Mouse (Mus musculus) cerebellum, adult 11 months (tissue): Measurements from ENCODE around the gene Olfr314.
"Not testable (repeated sequence)": the region's sequence is repeated elsewhere in the genome, so short reads cannot be mapped to it uniquely, and the experiment has no call there.

Experiments used
- DNase-seq: peaks from one replicate; pipeline ENCODE4 v3.0.0; 2022

The Olfr314 gene

DNA sequence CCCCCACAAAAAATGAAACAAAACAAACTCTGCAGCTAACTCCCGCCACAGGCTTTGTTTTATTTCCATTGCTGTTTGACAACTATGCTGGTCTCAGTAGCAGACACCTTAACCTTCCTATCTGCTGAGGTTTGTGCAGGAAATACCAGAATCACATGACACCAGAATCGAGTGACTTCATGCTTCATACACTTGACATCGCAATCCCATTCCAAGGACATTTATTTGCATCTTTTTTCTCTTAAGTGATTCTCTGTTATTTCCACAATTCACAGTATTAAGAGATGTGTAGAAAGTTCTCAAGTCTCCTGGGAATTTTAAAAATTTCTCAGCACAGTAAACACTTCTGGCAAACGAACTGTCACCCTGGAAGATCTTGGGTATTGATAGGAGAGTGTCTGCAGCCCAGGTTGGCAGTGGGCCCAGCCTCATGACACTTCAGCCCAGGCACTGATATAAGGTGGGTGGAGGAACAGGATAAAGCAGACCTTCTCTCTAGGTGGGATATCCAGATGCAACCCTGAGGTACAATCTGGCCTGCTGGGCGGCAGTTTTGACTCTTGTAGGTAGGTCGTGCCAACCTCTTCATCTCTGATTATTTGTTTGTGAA, at the start of gene Olfr314:
Olfr314 (plus strand) TSS at position 473 of the 610 bp plus-strand sequence.
- no peak for DNase-seq

GRCm38 (mm10) chr11:58733372-58733771, 49.4 kb upstream of the Olfr314 start:
- no peak for DNase-seq

GRCm38 (mm10) chr11:58738792-58739262, 43.9 kb upstream of the Olfr314 start, which contains the start of gene Olfr317:
Gene Olfr317, minus strand, starts transcription at chr11:58739212.
- DNase-seq, result no peak

GRCm38 (mm10) chr11:58751096-58751495, 31.7 kb upstream of the Olfr314 start:
- not testable (repeated sequence) for DNase-seq

DNA sequence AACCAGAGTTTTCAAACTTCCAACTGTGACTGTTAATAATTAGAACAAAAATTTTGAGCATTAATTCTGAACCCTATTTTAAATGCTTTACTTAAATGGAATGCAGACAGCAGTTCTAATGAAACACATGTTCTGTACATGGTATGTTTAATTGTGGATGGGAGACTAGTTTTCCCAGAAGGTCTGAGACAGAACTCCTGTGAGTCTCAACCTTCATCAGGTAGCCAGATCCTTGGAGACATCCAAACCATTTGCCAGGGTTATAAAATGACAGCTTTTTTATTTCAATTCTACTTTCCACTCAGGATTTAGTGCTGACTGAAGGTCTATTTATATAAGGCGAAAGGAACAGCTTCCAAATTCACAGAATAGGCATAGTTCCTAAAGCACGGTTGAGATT, 30.3 kb upstream of the Olfr314 start, which contains the start of gene Olfr316:
Olfr316 (plus strand) TSS at position 301 of the 400 bp plus-strand sequence.
- no peak for DNase-seq

- DNase-seq, result no peak
Measured at GRCm38 (mm10) chr11:58772888-58773287, 9.9 kb upstream of the Olfr314 start, which contains the start of gene Olfr315. Gene Olfr315, plus strand, starts transcription at chr11:58773188.

DNA sequence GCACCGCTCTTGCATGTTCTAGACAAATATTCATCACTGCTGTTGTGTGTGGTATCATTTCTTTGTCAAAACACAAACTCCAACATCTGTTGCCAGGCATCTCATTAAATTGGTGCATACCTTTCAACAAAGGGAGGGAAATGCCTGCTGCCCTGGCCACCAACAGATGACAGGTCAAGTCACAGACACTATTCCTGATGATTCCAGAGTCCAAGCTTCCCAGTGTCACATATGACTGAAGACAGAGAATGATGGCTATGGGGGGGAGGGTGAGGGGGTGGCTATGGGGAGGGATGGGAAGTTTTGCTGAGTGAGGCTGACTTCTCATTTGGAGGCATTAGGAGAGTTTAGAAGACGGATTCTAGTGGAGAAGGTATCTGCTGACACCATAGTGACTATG, 1.4 kb downstream of the Olfr314 start:
- no peak for DNase-seq

DNA sequence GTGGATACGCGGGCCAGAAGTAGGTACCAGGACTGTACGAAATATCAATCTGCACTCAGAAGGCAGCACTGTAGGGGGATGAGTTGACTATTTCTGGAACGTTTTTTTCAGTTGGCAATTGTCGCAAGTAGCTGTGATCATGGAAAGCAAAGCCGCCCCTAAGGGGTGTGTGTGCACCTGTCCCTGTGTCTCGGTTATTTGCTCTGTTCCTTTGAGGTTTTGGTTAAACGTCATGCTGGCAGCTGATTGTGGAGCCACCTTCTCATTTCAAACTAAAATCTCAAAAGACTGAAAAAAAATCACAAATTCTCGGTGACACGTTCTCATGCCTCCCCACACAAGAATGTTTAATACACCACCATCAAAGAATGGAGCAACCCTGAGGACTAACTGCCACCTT, 4.9 kb downstream of the Olfr314 start:
- no peak for DNase-seq

DNA sequence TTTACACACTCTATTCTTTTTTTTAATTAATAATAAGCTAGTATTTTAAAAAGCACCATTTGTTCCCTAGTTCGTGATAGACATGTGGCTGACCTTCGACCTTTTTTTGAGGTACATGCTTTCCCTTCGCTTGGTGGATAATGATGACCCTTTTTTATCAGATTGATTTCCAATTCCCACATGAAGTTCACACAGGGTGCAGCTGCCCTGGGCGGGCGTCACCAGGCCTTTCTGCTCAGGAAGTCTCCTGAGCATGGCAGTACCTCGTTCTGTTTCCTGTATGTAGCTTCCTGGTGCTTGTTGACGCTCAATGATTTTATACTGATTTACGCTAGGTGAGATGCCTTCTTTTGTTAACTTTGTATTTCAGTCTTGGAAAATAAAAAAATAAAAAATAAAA, 5.6 kb downstream of the Olfr314 start:
- DNase-seq, result no peak

- DNase-seq, result no peak
Measured at GRCm38 (mm10) chr11:58789532-58789931, 6.8 kb downstream of the Olfr314 start.

DNA sequence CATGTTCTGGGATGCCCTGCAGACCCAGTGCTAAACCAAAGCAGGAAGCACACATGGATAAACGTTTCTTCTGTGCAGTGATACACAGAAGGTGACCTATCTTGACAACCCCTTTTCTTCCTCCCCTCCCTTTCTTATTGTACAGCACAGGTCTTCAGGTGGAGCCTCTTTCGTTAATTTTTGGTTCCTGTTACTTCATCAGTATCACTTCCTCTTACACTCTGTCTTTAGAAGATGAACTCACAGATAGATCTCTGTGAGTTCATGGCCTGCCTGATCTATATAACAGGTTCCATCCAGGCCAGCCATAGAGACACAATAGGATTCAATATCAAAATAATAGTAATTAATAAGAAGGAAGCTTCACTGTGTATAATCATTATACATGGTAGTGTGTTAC, 7.3 kb downstream of the Olfr314 start:
- DNase-seq, result no peak

DNA sequence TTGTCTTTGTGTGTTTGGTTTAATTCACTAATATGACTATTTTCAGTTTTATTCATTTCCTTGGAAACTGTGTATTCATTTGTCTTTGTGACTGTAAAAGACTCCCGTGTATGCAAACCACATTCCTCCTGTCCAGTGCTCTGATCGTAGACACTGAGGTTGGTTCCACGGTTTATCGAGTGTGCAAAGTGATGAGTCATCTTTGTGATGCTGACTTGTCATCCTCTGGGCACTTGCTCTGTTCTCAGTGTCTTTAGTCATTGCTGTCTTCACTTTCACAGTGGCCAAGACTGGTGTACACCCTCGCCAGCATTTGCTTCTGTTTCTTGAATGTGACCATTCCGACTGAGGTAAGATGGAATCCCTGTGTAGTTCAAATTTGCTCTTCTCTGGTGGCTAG, 7.9 kb downstream of the Olfr314 start:
- DNase-seq, result no peak

GRCm38 (mm10) chr11:58795856-58796255, 13.1 kb downstream of the Olfr314 start:
- no peak for DNase-seq

DNA sequence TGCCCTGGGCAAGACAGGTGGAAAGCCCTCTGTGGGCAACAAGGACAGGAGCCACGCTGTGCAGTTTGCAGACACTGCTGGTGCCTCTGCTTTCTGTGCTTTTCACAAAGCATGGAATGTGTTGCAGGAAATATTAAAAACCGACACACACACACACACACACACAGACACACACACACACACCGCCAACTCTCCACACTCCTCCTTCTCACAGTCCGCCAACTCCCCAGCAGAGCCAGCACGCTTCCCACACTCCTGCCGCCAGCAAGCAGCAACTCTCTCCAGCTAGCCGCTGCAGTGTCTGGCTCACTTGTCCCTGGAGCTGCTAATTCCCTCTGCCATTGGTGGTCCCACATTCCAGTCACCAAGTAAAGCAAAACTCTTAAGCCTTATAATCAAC, 14.1 kb downstream of the Olfr314 start:
- DNase-seq, result no peak

DNA sequence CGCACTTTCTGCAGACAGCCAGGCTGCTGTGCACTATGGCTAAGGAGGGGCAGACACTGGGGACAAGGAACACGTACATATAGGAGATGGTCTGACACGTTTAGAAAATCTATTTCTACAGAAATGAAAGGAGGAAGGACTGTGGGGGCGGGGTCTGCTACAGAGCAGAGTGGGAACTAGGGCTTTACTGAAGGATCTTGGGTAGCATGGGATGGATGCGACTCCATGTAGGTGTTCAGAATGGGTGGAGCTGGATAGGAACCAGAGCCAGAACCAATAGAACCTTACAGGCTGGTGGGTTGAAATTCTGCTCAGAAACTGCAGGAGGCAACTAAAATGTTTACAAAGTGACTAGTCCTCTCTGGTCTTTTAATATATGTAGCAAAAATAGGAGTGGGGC, 17.0 kb downstream of the Olfr314 start:
- no peak for DNase-seq

DNA sequence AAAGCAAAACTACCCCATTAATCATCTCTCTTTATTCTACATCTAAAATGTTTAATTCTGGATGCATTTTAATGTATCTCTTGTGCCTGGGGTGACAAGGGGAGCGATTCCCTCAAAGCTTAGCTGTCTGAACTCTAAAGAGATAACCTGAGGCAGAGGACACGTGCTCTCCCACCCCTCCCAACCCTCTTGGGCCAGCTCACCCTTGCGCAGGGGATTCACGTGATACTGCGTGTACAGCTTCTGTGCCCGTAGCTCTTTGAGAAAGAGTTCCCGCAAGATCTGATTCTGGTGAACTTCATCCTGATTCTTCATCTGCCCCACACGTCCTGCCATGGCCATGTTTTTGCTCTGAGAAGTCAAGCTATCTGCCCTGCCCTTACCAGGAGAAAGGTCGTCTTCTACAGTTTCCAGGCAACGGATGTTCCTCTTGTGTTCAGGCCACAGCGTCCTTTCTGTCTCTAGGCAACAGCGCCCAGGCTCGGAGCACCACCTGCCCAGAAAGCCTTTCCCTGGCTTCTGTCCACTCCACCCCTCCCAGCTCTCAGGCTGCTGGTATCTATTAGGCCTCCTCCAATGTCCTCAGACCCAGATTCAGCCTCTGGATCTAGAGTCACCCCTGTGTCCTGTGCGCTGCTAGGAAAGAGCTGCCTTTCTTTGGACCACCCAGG, 18.9 kb downstream of the Olfr314 start, which contains the start of gene Fam183b:
Fam183b (minus strand) TSS at position 403 of the 671 bp plus-strand sequence.
- peak; percentile 4 for DNase-seq

DNA sequence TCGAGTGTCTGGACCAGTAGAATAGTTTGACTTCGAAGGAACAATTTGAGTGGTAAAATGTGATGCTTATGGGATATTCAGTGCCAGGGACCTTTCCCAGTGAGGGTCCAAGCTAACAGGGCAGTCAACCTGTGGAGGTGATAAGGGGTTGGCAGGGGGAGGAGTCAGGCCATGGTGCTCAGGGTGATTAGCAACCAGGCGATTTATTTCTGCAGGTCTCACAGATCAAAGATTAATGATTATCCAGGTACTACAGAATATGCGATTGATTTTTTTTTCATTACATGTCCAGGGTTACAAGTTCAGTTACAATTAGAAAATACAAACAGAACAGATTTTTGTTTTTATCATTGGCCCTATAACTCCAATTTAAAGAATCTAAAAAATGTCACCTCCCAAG, 21.1 kb downstream of the Olfr314 start:
- no peak for DNase-seq

GRCm38 (mm10) chr11:58804393-58804792, 21.6 kb downstream of the Olfr314 start:
- no peak for DNase-seq

DNA sequence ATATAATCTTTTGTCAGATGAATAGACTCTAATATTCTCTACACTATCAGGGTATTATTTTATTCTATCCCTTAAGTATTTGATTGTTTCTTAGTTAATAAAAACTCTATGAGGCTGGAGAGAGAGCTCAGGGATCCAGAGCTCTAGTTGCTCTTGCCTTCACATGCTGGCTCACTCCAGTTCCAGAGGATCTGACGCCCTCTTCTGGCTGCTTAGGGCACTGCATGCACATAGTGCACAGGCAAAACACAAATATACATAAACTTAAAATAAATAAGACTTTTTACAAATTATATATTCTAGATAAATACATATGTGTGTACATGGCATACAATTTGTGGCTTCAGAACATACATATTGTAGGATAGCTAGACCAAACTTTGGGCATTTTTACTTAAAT, 29.2 kb downstream of the Olfr314 start:
- no peak for DNase-seq

GRCm38 (mm10) chr11:58814700-58815099, 31.9 kb downstream of the Olfr314 start, which contains the start of gene Olfr313:
Gene Olfr313, plus strand, starts transcription at chr11:58815000.
- DNase-seq, result not testable (repeated sequence)

GRCm38 (mm10) chr11:58815676-58816075, 32.9 kb downstream of the Olfr314 start:
- no peak for DNase-seq

DNA sequence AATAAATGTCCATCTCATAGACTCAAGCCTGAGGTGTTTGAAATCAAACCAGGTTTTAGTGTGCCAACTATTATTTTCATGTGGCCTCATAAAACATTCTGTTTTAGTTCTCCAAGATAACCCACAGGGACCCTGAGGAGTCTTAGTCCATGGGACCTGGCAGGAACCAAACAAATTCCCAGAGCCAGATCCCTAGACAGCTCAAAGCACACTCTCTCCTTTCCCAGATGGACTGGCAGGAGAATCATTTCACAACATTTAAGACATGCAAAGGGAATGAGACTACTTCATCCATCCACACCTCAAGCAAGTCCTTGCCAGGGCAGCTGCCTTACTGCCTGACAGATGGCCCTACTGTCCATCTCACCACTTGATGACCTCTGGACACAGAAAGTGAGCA, 46.2 kb downstream of the Olfr314 start, which contains the start of gene Olfr312:
Olfr312 (plus strand) TSS at position 301 of the 400 bp plus-strand sequence.
- not testable (repeated sequence) for DNase-seq

- DNase-seq, result no peak
Measured at GRCm38 (mm10) chr11:58829764-58830163, 47.0 kb downstream of the Olfr314 start.

- DNase-seq, result not testable (repeated sequence)
Measured at GRCm38 (mm10) chr11:58832541-58832940, 49.8 kb downstream of the Olfr314 start.
